Mouse (Mus musculus) limb, embryonic 13.5 days (tissue): ENCODE measurements at regions not wholly inside any gene's neighbourhood (a gene's known extent, or its start where the extent isn't known, plus 50 kb on each side); places are given as distances from the start of the nearest gene placed in this dataset.

Experiments
- ATAC-seq: fragments of 200-750 bp; cut with Nextera tagmentation; 2 replicates; pipeline ENCODE4 v1.8.0; 2017; ENCODE audit warnings: low read depth, moderate number of reproducible peaks, moderate TSS enrichment; ENCODE audit not compliant: low FRiP score
- H3K27ac ChIP-seq: fragments of 300-500 bp; sonication (generic); 2 replicates; pipeline ENCODE4 v1.5.1; 2015; ENCODE audit warnings: inconsistent platforms, mild to moderate bottlenecking, moderate library complexity
- H3K27me3 ChIP-seq: fragments of 300-500 bp; sonication (generic); 2 replicates; pipeline ENCODE4 v1.6.1; 2015; ENCODE audit warnings: mild to moderate bottlenecking, inconsistent platforms
- H3K36me3 ChIP-seq: fragments of 300-500 bp; sonication (generic); 2 replicates; pipeline ENCODE4 v1.6.1; 2015; ENCODE audit warnings: inconsistent platforms, mild to moderate bottlenecking, moderate library complexity
- H3K4me1 ChIP-seq: fragments of 300-500 bp; sonication (generic); 2 replicates; pipeline ENCODE4 v1.6.1; 2015; ENCODE audit warnings: inconsistent platforms
- H3K4me2 ChIP-seq: fragments of 300-500 bp; sonication (generic); replicated peaks from 2 replicates; pipeline ENCODE4 v1.6.1; 2015; ENCODE audit warnings: inconsistent platforms, mild to moderate bottlenecking, moderate library complexity
- H3K4me3 ChIP-seq: fragments of 300-500 bp; sonication (generic); 2 replicates; pipeline ENCODE4 v1.5.1; 2015; ENCODE audit warnings: moderate library complexity, mild to moderate bottlenecking, inconsistent platforms
- H3K9ac ChIP-seq: fragments of 300-500 bp; sonication (generic); 2 replicates; pipeline ENCODE4 v1.6.1; 2015; ENCODE audit warnings: mild to moderate bottlenecking, inconsistent platforms
- H3K9me3 ChIP-seq: fragments of 300-500 bp; sonication (generic); 2 replicates; pipeline ENCODE4 v1.6.1; 2016; ENCODE audit warnings: inconsistent platforms
- WGBS: fragments of 180-500 bp; shearing (Covaris S2); methylation state at CpG from one replicate; pipeline ENCODE4 v1.1.7; 2015; 5-methylcytosine and 5-hydroxymethylcytosine counted together

DNA sequence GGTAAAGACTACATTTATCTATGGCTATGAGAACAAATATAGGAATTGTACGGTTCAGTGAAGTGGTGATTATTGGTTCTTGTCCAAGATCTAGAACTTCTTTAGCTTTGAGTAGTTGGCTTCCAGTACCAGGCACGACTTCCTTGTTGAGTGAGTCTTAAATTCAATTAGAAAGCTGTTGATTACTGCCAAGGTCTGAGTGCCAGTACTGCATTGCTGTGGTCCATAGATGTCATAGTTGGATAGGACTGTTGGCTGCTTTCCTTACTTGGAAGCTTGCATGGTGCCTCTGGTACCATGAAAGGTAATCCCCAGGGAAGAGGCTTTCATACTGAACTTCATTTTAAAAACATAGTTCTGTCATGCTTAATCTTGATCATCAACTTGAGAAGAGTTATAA lies 559.9 kb upstream of the Fam160b2 start:
- no peak for ATAC-seq
- no peaks in the 10 kb centered on the region for H3K4me1 ChIP-seq
- H3K9ac ChIP-seq = no peak overlapping the region
- H3K36me3 ChIP-seq = no peaks in the 10 kb centered on the region
- H3K27me3 ChIP-seq = no peaks in the 10 kb centered on the region
- 84% methylated on average over 2 of the region's 2 CpGs for WGBS
- no peak overlapping the region for H3K27ac ChIP-seq
- H3K4me3 ChIP-seq = no peak overlapping the region
- H3K9me3 ChIP-seq = no peaks in the 10 kb centered on the region
- H3K4me2 ChIP-seq = no peak overlapping the region

DNA sequence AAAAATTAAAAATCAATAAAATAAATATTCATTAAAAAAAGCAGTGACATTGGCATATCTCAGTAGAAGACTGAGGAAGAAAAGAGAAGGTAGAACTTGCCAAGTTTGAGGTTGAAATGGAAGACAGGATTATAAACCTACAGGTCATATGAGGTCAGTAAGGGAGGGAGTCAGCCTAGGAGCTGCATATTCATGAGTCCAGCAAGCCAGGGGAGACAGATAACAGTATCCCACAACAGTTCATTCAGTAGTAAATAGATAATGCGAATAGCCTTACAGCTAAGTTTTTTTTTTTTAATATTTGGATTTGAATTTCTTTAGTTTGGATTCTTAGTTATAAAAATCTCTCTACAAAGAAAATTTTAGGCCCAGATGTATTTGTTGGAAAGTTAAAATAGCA lies 542.8 kb upstream of the Fam160b2 start:
- H3K9ac ChIP-seq = no peak overlapping the region
- ATAC-seq = no peak
- no peaks in the 10 kb centered on the region for H3K36me3 ChIP-seq
- H3K27me3 ChIP-seq = no peaks in the 10 kb centered on the region
- H3K27ac ChIP-seq = no peak overlapping the region
- H3K4me1 ChIP-seq = no peaks in the 10 kb centered on the region
- H3K4me3 ChIP-seq = no peak overlapping the region
- no peaks in the 10 kb centered on the region for H3K9me3 ChIP-seq
- WGBS = 90% methylated on average over 1 of the region's 1 CpGs
- no peak overlapping the region for H3K4me2 ChIP-seq

DNA sequence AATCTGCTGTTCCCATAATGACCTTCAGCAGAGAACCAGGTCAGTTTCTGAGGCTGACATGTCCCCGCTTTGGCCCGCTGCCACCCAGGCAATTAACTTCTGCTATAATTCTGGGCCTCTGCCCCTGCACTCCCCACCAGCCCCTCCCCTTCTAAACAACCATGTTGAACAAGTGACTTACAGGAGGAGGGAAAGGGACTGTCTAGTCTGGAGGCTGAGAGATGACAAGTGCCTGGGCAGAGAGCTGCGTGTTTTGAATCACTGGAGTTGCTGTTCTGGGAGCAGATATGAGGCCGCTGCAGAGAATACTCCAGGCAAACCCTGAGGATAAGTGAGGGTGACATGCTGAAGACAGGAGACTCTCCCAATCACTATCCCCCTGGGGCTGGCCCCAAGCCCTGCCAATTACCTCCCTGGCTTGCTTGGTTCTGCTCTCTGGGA lies 530.2 kb upstream of the Fam160b2 start:
- WGBS = 72% methylated on average over 4 of the region's 4 CpGs
- Histone ChIP-seq H3K4me3 (no peak overlapping the region), H3K4me2 (no peak overlapping the region), H3K27ac (no peak overlapping the region), H3K9ac (no peak overlapping the region), H3K27me3 (no peaks in the 10 kb centered on the region), H3K9me3 (no peaks in the 10 kb centered on the region), H3K4me1 (no peaks in the 10 kb centered on the region), H3K36me3 (no peaks in the 10 kb centered on the region)
- ATAC-seq = no peak

DNA sequence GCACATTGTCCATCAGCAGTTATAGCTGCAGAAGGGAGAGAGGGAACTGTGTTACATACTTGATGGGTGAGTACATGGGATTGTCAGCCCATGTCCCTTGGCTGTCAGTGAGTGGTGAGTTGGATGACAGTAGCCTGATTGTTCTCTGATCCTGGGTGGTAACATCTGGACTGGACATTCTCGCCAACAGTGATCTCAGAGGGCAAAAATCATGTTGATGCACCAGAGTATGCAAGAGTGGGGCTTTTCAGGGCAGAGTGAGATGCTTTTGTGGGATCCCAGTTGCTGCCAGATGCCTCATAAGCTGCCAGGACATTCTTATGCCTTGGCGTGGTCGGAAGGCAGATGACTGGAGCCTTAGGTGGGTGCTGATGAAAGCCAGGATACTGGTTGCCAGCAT lies 528.9 kb upstream of the Fam160b2 start:
- Histone ChIP-seq H3K4me1 (no peaks in the 10 kb centered on the region), H3K36me3 (no peaks in the 10 kb centered on the region), H3K27ac (no peak overlapping the region), H3K9me3 (no peaks in the 10 kb centered on the region), H3K4me3 (no peak overlapping the region), H3K27me3 (no peaks in the 10 kb centered on the region), H3K4me2 (no peak overlapping the region), H3K9ac (no peak overlapping the region)
- no peak for ATAC-seq
- WGBS = 78% methylated on average over 3 of the region's 3 CpGs

DNA sequence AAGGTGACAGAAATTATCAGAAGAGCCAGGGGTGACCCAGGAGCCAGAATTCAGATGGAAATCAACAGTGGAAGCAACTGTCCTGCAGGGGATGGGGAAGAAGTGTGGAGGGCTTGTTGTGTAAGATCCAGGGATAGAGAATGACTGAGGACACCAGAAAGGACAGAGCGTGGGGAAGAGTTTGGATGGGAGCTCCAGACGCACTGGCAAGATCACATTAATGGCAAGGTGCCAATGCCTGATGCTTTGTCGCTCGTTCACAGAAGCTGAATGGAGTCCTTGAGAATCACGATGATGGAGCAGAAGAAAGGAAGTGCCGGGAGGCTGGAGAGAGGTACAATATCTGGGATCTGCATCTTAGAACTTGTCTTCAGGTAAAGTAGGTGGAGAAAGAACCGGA lies 519.0 kb upstream of the Fam160b2 start:
- Histone ChIP-seq H3K36me3 (no peaks in the 10 kb centered on the region), H3K4me1 (no peaks in the 10 kb centered on the region), H3K9ac (no peak overlapping the region), H3K4me2 (no peak overlapping the region), H3K9me3 (no peaks in the 10 kb centered on the region), H3K4me3 (no peak overlapping the region), H3K27me3 (no peaks in the 10 kb centered on the region), H3K27ac (no peak overlapping the region)
- WGBS = 83% methylated on average over 7 of the region's 7 CpGs
- ATAC-seq = no peak

DNA sequence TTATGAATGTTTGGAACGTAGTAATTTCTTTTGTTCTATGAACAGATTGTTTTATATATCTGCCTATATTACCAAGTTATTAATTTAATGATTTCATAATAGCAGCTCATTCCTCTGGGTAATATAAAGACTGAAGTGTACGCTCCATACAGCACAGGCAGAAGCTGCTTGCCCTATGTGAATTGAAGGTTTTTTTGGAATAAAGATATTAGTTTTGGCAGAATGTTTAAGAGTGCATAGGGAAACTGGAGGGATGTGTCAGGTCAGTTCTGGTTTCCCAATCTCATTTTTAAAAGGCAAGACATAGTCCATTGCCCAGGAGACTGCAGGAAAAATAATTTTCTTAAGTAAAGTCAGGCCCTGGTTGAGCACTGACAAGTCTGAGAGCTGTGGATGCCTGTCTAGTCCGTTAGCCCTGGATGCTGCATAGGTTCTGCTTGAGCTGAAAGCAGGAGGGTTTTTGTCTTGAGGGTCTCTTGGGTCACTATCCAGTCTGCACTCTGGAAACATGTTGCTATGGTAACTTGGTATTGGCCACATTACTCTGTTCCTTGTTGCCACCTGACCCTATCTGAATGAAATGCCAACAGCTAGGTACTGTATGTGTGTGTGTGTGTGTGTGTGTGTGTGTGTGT lies 516.3 kb upstream of the Fam160b2 start:
- H3K4me3 ChIP-seq = no peak overlapping the region
- H3K27ac ChIP-seq = no peak overlapping the region
- H3K27me3 ChIP-seq = no peaks in the 10 kb centered on the region
- 68% methylated on average over 3 of the region's 3 CpGs for WGBS
- H3K36me3 ChIP-seq = no peaks in the 10 kb centered on the region
- no peak overlapping the region for H3K9ac ChIP-seq
- no peak for ATAC-seq
- no peaks in the 10 kb centered on the region for H3K4me1 ChIP-seq
- H3K4me2 ChIP-seq = no peak overlapping the region
- H3K9me3 ChIP-seq = no peaks in the 10 kb centered on the region

DNA sequence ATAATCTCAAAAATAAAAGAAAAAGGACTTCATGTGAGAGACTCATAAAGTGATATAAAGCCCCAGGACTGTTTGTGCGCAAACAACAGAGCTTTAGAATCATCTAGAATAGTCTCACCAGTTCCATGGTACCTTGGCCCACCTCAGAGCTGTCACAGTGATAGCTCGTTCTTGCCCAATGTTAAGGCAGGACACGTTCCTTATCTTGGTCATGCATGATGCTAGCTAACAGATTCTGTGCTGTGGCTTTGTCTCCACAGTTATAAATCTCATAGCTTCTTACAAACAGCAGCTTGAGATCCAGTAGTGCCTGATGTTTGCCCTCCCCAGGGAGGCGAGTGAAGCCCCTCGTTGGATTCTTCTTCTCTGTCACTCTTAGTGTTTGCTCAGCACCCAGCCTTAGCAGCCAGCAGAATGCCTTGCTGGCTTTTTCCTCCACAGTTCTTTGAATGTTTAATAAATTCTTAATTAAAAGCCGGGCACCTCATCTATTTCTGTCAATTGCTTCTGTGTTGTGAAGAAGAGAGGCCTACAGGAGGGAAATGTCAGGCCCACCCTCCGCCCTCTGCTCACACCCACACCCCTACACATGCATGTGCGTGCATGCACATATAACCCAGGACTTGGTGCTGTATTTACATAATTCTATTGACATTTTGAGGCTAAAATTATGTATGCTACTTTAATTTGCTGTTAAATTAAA lies 515.6 kb upstream of the Fam160b2 start:
- no peaks in the 10 kb centered on the region for H3K4me1 ChIP-seq
- H3K27ac ChIP-seq = no peak overlapping the region
- H3K9ac ChIP-seq = no peak overlapping the region
- H3K4me3 ChIP-seq = no peak overlapping the region
- H3K4me2 ChIP-seq = no peak overlapping the region
- 80% methylated on average over 8 of the region's 8 CpGs for WGBS
- ATAC-seq = no peak
- H3K36me3 ChIP-seq = no peaks in the 10 kb centered on the region
- H3K27me3 ChIP-seq = no peaks in the 10 kb centered on the region
- no peaks in the 10 kb centered on the region for H3K9me3 ChIP-seq

DNA sequence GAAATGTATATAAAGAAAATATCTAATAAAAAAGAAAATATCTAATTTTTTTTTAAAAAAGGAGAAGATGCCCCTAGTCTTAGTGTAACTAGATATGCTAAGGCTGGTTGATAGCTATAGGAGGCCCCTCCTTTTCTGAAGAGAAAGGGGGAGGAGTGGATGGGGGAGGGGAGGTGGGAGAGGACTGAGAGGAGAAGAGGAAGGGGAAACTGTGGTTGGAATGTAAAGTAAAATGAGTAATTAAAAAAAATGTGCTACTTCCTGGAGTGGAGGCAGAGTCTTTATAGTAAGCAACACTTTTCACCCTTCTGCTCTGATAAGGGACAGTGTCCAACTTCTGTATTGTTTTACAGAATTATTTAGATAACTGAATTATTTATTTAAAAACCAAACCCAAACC lies 513.6 kb upstream of the Fam160b2 start:
- Histone ChIP-seq H3K36me3 (no peaks in the 10 kb centered on the region), H3K9me3 (no peaks in the 10 kb centered on the region), H3K9ac (no peak overlapping the region), H3K4me2 (no peak overlapping the region), H3K4me3 (no peak overlapping the region), H3K27ac (no peak overlapping the region), H3K4me1 (no peaks in the 10 kb centered on the region), H3K27me3 (no peaks in the 10 kb centered on the region)
- no peak for ATAC-seq

DNA sequence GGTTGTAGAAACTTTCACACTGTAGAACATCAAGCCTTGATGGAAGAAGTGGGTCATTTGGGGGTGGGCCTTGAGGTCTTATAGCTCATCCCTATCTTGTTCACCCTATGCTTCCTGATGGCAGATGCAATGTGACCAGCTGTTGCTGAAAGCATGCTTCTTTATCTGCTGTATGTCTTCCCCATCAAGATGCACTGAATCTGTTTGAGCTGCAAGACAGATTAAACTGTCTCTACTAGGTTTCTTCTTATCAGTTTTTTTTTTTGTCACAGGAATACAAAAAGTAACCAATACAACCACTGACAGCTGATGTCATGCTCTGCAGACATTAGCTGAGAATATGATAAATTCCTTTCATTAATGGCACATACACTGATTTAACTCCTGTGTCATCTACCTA lies 505.0 kb upstream of the Fam160b2 start:
- H3K4me1 ChIP-seq = no peaks in the 10 kb centered on the region
- no peaks in the 10 kb centered on the region for H3K36me3 ChIP-seq
- H3K27ac ChIP-seq = no peak overlapping the region
- no peaks in the 10 kb centered on the region for H3K9me3 ChIP-seq
- ATAC-seq = no peak
- no peak overlapping the region for H3K4me2 ChIP-seq
- no peaks in the 10 kb centered on the region for H3K27me3 ChIP-seq
- H3K9ac ChIP-seq = no peak overlapping the region
- H3K4me3 ChIP-seq = no peak overlapping the region

DNA sequence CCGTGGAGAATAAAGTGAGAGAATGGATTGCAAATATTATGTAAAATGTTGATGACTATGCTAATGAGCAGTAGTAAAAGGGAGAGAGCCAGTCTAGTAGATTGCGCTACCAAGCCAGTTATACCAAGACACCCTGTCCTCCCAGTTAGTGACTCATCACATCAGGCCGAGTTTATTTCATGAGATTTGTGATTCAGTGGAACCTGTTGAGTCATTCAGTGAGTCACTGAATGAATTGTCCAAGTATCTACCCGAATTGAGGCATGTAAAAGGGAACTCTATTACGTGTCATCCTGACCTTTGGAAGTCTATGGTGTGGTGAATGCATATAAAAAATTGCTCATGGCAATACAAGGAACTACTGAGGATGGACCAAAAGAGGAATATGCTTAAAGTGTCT lies 504.3 kb upstream of the Fam160b2 start:
- no peak for ATAC-seq
- 90% methylated on average over 5 of the region's 5 CpGs for WGBS

DNA sequence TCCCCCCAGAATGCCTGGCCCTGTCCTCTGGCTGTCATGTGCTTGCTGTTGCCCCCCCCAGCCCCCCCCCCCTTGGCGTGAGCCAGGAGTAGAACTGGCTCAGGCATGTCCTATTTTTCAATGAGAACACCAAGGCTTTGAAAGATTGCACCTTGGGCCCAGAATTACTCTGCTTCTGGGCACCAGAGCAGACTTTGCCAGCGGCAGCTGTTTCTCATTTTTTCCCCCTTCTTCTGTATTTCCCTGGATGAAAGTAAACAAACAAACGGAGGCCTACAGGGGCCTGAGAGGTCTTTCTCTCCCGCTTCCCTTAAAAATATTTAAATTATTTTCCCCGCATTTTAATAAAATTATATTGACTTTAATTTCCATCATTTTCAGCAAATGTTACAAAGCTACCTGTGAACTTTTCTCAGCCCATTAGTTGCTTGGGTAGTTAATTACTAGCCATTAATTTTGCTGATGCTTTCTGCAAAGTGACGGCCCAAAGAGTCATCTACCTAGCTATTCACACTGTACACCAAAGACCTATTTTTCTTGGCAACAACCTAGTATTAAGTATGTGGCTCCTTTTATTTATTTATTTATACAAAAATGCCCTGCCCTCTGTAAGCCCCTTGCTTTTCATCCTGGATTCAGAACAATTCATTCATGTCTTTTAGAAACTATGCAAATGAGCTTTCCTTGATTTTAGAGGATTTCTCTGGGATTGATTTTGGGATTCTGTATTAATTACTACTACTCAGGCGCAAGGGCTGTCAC lies 496.2 kb upstream of the Fam160b2 start:
- no peak for ATAC-seq
- Histone ChIP-seq H3K9me3 (no peaks in the 10 kb centered on the region), H3K4me3 (no peak overlapping the region), H3K9ac (no peak overlapping the region), H3K4me1 (peaks cover 10% of the 10 kb centered on the region; the same call in 1 of the 2 replicates), H3K36me3 (no peaks in the 10 kb centered on the region), H3K27me3 (no peaks in the 10 kb centered on the region), H3K27ac (no peak overlapping the region), H3K4me2 (no peak overlapping the region)
- WGBS = 31% methylated on average over 7 of the region's 7 CpGs

More for the DNA sequence above, 504.3 kb upstream of the Fam160b2 start:
- Histone ChIP-seq H3K36me3 (no peaks in the 10 kb centered on the region), H3K27ac (no peak overlapping the region), H3K9ac (no peak overlapping the region), H3K9me3 (no peaks in the 10 kb centered on the region), H3K4me2 (no peak overlapping the region), H3K27me3 (no peaks in the 10 kb centered on the region), H3K4me1 (no peaks in the 10 kb centered on the region), H3K4me3 (no peak overlapping the region)

DNA sequence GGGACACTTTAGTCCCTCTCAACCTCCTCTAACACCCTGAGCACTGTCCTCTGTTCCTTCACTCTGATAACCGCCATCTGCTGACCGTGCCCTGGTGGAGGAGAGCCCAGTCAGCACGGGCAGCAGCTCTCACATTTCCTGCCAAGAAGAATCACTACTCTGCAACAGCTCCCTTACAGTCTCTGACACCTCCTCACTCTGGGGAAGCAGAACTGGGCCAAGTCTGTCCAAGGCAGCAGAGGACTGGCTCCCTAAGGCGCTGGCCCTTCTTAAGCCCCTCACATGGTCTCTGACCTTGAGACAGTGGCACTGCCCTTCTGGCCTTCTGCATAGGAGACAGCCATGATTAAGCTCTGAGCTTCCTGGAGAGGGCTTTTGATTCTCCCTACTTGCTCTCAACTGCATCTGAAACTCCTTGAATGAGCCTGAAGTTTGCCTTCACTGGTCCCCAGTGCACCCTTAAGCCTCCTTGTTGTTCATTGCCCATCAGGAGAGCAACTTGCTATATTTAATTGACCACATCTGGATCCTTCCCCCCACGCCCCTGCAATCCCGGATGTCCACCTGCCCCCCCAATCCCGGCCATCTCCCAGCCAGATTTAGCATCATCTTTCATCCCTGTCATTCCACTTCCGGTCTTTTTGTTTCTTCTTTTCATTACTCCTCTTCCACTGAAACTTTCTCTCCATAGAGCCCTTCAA lies 493.1 kb upstream of the Fam160b2 start:
- no peaks in the 10 kb centered on the region for H3K36me3 ChIP-seq
- no peak overlapping the region for H3K9ac ChIP-seq
- no peaks in the 10 kb centered on the region for H3K9me3 ChIP-seq
- H3K4me3 ChIP-seq = no peak overlapping the region
- no peak overlapping the region for H3K27ac ChIP-seq
- no peak overlapping the region for H3K4me2 ChIP-seq
- 49% methylated on average over 8 of the region's 8 CpGs for WGBS
- no peak for ATAC-seq
- peaks cover 10% of the 10 kb centered on the region; the same call in 1 of the 2 replicates for H3K4me1 ChIP-seq
- no peaks in the 10 kb centered on the region for H3K27me3 ChIP-seq
